Mouse (Mus musculus) naive thymus-derived CD4-positive, alpha-beta T cell, adult 2 months (primary cell): ENCODE measurements around the gene Tkt.

ENCODE experiments used
- DNase-seq: peaks from one replicate; pipeline ENCODE4 v3.0.0-alpha.2; 2011; ENCODE audit warnings: low read depth

Gene Tkt

GRCm38 (mm10) chr14:30619982-30620578, 71.9 kb downstream of the Tkt start:
- DNase-seq: no peak

- DNase-seq: no peak
Observed at GRCm38 (mm10) chr14:30622130-30622529, 74.0 kb downstream of the Tkt start.

GRCm38 (mm10) chr14:30622556-30622955, 74.4 kb downstream of the Tkt start:
- DNase-seq: no peak
